Mouse (Mus musculus) olfactory bulb, adult 2 months (tissue): ENCODE data around the gene Frmpd3. TPM values are rescaled to one million over a fixed set of nuclear protein-coding genes. Genes with fewer than 3 reads are reported as not detected.

Source experiments
- H3K27ac ChIP-seq: fragments of 200-500 bp; 2 replicates; pipeline ENCODE4 v1.5.1; 2012; ENCODE audit warnings: low read depth, low read length; ENCODE audit not compliant: insufficient read depth
- H3K4me1 ChIP-seq: fragments of 200-500 bp; 2 replicates; pipeline ENCODE4 v1.6.1; 2012; ENCODE audit warnings: low read length; ENCODE audit not compliant: control insufficient read depth, insufficient read depth
- H3K4me3 ChIP-seq: fragments of 200-500 bp; 2 replicates; pipeline ENCODE4 v1.5.1; 2012; ENCODE audit warnings: mild to moderate bottlenecking, low read depth, low read length, moderate library complexity; ENCODE audit not compliant: insufficient read depth
- CTCF ChIP-seq: fragments of 200-500 bp; IDR thresholded peaks from 2 replicates; pipeline ENCODE4 v1.5.1; 2012; ENCODE audit warnings: low read depth, mild to moderate bottlenecking, low read length, moderate library complexity; ENCODE audit not compliant: insufficient read depth
- POLR2A ChIP-seq: fragments of 200-500 bp; IDR thresholded peaks from 2 replicates; pipeline ENCODE4 v1.6.1; 2012; ENCODE audit warnings: mild to moderate bottlenecking, low read depth, low read length, moderate library complexity; ENCODE audit not compliant: insufficient read depth
- WGBS: fragments of 180-500 bp; shearing (Covaris S2); methylation state at CpG from one replicate; pipeline ENCODE4 v1.1.7; 2018; 5-methylcytosine and 5-hydroxymethylcytosine counted together
- polyA plus RNA-seq: library from polyadenylated mRNA; stranded (reverse); fragments of >200 nt; gene quantifications from 2 replicates; pipeline ENCODE4 v1.2.4, GENCODE M21; 2012; ENCODE audit warnings: low replicate concordance; ENCODE audit not compliant: missing spikeins, insufficient read depth, insufficient read length

Gene Frmpd3
- polyA plus RNA-seq, 1 experiment = not detected

DNA sequence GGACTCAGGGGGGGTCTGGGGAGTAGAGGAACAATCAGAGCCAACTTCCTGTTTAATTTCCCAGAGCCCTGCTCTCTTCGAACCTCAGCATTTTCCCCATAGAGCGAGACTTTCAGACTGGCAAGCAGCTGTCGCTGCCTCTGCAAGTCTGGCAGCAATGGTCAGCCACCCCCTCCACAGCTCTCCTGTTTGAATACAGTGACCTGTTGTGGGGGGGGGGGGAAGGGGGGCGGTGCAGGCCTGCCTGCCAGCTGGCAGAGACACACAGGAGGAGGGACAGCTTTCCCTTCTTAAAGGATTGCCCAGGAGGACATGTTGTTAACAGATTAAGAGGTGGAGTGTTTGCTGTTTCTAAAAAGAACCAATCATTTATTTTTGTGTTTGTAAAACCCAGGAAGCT lies 64.0 kb downstream of the Frmpd3 start:
- Histone ChIP-seq H3K4me1 (no peaks in the 10 kb centered on the region), H3K4me3 (no peak overlapping the region), H3K27ac (no peak overlapping the region)
- TF ChIP-seq POLR2A (no peak), CTCF (no peak)
- 37% methylated on average over 4 of the region's 4 CpGs for WGBS

DNA sequence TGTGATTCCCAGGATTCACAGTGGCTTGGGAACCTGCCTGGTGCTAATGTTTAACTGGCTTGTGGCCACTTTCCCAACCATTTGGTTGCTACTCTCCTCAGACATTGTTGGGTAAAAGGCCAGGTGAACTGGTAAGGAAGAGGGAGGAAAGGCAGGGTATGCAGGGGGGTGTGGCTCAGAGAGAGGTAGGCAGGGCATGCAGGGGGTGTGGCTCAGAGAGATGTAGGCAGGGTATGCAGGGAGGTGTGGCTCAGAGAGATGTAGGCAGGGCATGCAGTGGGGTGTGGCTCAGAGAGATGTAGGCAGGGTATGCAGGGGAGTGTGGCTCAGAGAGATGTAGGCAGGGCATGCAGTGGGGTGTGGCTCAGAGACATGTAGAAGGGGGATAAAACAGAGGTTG lies 64.4 kb downstream of the Frmpd3 start:
- TF ChIP-seq POLR2A (no peak), CTCF (no peak)
- H3K4me3 ChIP-seq = no peak overlapping the region
- no peaks in the 10 kb centered on the region for H3K4me1 ChIP-seq
- no peak overlapping the region for H3K27ac ChIP-seq

DNA sequence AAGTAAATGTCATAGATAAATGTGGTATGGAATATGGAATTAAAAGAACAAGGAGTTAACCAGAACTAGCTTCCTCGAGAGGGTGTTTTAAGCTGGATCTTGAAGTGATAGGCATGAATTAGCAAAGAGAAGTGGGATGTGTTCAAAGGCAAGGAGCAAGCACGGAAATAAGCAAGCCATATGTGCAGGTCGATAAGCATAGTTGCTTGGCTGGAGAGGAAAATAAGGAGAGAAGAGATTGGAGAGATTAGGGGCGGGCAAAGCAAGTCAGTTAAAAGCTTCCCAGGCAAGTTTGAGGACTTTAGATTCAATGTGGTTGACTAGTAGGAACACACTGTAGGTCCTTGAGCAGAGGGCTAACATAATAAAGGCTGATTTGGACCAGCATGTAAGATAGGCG lies 65.5 kb downstream of the Frmpd3 start:
- 85% methylated on average over 5 of the region's 5 CpGs for WGBS

DNA sequence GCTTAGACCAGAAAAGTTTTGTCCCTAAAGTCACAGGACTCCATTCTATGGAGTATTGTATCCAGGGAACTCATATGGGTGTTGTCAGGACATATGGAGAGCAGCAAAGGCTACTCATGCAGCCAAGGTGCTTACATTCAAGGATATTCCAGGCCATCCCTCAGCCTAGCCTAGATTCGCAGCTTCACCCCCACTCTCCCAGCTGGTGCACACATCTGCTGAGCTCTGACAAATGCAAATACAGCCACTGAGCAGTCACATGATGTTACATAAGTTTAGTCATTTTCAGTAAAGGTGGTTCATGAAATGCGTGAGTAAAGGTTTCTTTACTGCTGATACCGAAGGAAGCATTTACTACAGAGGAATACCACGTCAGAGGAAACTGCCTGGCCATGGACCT lies 76.4 kb downstream of the Frmpd3 start:
- TF ChIP-seq POLR2A = no peak
- TF ChIP-seq CTCF = no peak
- Histone ChIP-seq H3K4me1 (0 out of 2 replicates have a peak, but pooled peaks cover 3% of the 10 kb centered on the region), H3K27ac (no peak overlapping the region), H3K4me3 (no peak overlapping the region)
- WGBS = 74% methylated on average over 4 of the region's 4 CpGs

More for the DNA sequence above, 65.5 kb downstream of the Frmpd3 start:
- no peak for TF ChIP-seq CTCF
- no peak for TF ChIP-seq POLR2A
- Histone ChIP-seq H3K4me3 (no peak overlapping the region), H3K4me1 (no peaks in the 10 kb centered on the region), H3K27ac (no peak overlapping the region)

DNA sequence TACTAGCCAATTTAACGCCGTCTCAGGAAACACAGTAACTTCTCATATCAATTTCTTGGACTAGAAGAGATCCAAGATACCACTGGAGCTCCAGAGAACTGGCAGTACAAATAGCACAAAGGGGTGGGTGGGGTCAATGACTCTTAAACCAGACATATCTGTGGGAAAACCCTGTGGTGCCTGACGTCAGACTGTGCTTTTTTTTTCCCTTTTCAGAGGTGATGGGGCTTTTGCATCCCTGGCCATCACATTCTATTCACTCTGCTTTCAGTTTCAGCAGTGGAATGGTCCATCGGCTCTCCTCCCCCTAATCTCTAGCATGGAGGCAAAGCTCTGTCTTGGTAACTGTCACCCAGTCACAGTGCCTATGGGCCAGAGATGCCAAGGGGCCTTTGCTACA lies 85.1 kb downstream of the Frmpd3 start:
- H3K27ac ChIP-seq = no peak overlapping the region
- TF ChIP-seq CTCF (no peak), POLR2A (no peak)
- peaks cover 6% of the 10 kb centered on the region; the same call in 1 of the 2 replicates for H3K4me1 ChIP-seq
- 74% methylated on average over 4 of the region's 4 CpGs for WGBS
- H3K4me3 ChIP-seq = no peak overlapping the region

DNA sequence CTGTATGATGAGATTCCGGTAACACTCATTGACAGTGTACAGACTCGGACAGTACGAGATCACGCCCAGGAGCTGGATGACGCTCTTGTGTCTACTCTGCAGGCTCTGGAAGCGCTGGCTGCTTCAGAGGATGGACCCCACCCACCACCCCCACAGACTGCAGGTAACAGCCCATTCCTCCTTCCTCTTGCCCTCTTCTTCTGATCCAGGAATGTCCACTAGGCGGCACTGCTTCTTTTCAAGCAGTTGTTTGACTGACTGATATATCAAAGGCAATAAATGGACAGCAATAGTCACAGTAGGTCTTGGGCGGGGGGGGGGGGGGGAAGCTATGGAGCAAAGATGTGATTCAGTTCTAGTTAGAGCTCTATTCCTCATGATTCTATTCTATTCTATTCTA lies 86.2 kb downstream of the Frmpd3 start:
- Histone ChIP-seq H3K4me3 (no peak overlapping the region), H3K27ac (no peak overlapping the region), H3K4me1 (peaks cover 6% of the 10 kb centered on the region; the same call in 1 of the 2 replicates)
- TF ChIP-seq CTCF (no peak), POLR2A (no peak)
- WGBS = 80% methylated on average over 7 of the region's 8 CpGs

DNA sequence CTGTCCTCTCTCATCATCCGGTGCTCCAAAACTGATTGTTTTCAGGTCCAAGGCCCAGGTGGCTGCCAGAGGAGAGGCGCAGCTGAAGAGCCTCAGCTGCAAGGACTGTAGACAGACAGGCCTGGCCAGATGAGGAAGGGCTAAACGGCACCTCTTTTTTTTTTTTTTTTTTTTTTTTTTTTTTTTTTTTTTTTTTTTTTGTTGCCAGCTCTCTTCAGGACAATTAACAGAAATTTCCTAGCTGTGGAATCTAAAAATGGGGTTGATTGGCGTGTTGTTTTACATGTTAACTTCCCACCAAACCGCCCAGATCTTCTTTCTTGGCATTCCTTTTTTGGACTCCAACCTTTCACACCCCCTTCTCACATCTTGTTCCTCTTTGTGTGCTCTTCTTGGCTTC lies 87.9 kb downstream of the Frmpd3 start:
- no peak overlapping the region for H3K4me3 ChIP-seq
- no peak for TF ChIP-seq POLR2A
- no peak for TF ChIP-seq CTCF
- WGBS = 67% methylated on average over 5 of the region's 5 CpGs
- peaks cover 6% of the 10 kb centered on the region; the same call in 1 of the 2 replicates for H3K4me1 ChIP-seq
- no peak overlapping the region for H3K27ac ChIP-seq

DNA sequence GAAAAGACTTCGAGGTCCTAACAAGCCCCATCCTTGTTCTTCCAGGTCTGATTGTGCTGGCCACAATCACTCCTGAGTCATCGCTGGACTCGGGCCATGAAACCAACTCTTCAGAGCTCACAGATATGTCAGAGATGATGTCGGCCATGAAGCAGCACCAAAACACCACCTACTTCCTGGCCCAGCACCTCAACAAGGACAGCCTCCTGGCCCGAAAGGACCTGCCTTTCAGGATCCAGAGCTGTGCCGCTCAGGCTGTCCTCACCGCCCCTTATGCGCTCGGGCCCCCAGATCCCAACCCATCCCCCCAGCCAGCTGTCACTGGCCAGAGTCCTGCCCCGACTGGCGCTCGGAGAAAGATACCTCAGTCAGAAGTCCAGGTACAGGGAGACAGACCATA lies 88.4 kb downstream of the Frmpd3 start:
- TF ChIP-seq POLR2A (no peak), CTCF (no peak)
- Histone ChIP-seq H3K27ac (no peak overlapping the region), H3K4me1 (peaks cover 6% of the 10 kb centered on the region; the same call in 1 of the 2 replicates), H3K4me3 (no peak overlapping the region)
- 82% methylated on average over 12 of the region's 12 CpGs for WGBS

DNA sequence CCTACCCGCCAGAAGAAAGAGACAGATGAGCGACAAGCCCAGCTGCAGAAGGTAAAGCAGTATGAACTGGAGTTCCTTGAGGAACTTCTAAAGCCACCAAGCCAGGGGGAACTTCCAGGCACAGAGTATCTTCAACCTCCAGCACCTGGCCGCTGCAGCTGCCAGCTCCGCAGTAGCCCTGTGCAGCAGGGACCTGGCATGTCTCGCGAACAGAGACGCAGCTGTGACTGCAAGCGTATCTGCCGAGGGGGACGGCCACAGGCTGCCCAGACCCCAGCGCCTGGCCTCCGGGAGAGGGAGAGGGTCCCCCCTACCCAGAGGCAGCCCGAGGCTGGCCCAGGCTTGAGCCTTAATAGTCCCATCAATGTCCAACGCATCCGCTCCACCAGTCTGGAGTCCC lies 89.9 kb downstream of the Frmpd3 start:
- no peak overlapping the region for H3K27ac ChIP-seq
- 92% methylated on average over 15 of the region's 15 CpGs for WGBS
- H3K4me3 ChIP-seq = no peak overlapping the region
- TF ChIP-seq POLR2A = no peak
- no peak for TF ChIP-seq CTCF
- peaks cover 6% of the 10 kb centered on the region; the same call in 1 of the 2 replicates for H3K4me1 ChIP-seq

DNA sequence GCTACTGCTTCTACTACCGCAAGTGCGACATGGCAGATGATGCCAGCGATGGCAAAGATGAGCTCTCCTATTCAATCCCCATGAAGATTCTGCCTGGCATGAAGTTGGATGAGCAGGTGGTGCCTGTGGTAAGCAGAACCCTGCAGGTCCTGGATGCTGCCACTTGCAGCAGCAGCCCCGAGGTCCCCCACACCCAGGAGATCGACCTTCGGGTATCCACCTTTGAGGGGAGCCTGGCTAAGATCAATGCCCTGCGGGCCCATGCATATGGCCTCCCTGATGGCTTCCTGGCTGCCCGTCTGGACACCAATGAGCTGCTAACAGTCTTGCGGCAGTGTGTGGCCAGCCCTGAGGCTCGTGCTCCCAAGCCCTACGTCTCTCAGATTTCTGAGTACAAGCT lies 90.7 kb downstream of the Frmpd3 start:
- TF ChIP-seq CTCF (no peak), POLR2A (no peak)
- no peak overlapping the region for H3K27ac ChIP-seq
- H3K4me1 ChIP-seq = peaks cover 6% of the 10 kb centered on the region; the same call in 1 of the 2 replicates
- 93% methylated on average over 11 of the region's 11 CpGs for WGBS
- no peak overlapping the region for H3K4me3 ChIP-seq
